Mouse (Mus musculus): ENCODE results near the gene Rnf169. TPM values are rescaled to one million over a fixed set of nuclear protein-coding genes. Genes with fewer than 3 reads are reported as not detected.

The Rnf169 gene
- polyA plus RNA-seq (2016; fragmentation: Nextera tagmentation; extraction: Ambion mirVana): 7.2 TPM in 2 replicates

DNA sequence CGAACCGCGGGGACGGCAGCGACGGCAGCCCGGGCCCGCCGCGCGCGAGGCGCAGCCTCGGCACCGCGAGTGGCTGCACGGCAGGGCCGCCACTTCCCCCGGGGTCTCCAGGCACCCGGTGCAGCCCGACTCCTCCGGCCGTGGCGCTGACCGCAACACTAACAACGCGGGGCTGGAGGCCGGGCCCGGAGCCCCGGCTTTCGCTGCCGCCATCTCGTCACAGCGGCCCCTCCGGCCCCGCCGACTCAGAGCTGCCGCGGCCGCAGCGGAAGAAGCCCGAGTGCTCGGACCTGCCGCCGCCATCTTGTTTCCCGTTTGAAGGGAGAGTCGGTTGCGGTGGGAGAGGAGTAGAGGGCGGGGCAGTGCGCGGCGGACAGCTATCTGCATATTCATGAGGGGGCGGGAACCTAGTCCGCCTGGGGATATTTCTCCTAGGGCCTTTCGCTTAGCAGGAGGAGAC is at the start of gene Rnf169:
Gene Rnf169 (minus strand): TSS at position 317 of the 460 bp plus-strand sequence.
- Histone ChIP-seq H3K4me3 (peak within 1 kb of the TSS; percentile 97), H3K27me3 (replicated peaks) (no peaks in the 10 kb centered on the region), H3K36me3 (no peaks in the 10 kb centered on the region), H3K9me3 (no peaks in the 10 kb centered on the region; the same call in 1 of the 2 replicates), H3K27ac (peak within 1 kb of the TSS; percentile 94), H3K4me1 (peaks cover 14% of the 10 kb centered on the region), H3K4me2 (replicated peaks) (peak within 1 kb of the TSS; percentile 74), H3K9ac (peak within 1 kb of the TSS; percentile 98)
- ATAC-seq (ENCODE audit: low FRiP score, low read depth): peak; percentile 94
- WGBS: 1% methylated on average over 54 of the region's 55 CpGs

DNA sequence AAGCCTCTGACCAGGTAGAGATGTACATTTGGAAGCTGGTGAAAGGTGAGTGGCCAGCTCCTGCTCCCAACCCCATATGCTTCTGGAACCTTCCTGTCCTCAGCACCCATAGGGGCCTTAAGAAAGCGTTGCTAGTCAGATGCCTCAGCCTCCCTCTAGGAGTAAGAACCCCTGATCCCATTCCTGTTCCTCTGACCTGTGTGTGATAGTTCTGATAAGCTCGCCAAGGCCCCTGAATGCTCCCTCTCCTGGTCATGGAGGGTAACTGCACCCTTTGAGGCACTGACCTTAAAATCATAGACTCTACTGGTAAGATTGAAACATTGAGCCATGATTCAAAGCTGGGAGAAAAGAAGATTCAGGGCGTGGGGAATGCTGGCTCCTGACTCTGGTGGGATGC is 49.1 kb upstream of the Rnf169 start:
- 42% methylated on average over 3 of the region's 3 CpGs for WGBS
- ATAC-seq (ENCODE audit: low FRiP score, low read depth): no peak
- Histone ChIP-seq H3K36me3 (no peaks in the 10 kb centered on the region), H3K9me3 (no peaks in the 10 kb centered on the region), H3K4me1 (no peaks in the 10 kb centered on the region), H3K27ac (no peak overlapping the region), H3K27me3 (replicated peaks) (no peaks in the 10 kb centered on the region), H3K9ac (no peak overlapping the region), H3K4me3 (no peak overlapping the region), H3K4me2 (replicated peaks) (no peak overlapping the region)

DNA sequence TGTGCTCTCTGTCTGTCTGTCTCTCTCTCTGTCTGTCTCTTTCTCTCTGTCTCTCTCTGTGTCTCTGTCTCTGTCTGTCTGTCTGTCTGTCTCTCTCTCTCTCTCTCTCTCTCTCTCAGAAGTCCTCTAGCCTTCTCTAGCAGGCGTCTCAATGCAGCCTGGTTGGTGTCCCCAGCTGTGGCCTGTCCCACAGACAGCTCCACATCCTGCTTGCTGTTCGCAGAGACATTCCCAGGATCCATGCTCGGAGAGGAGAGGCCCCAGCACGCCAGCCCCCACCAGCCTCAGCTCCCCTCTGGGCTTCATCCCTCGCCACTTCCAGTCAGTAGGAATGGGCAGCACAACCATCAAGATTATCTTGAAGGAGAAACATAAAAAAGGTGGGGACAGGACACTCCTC is 47.1 kb upstream of the Rnf169 start:
- H3K4me2 ChIP-seq (replicated peaks): no peak overlapping the region

DNA sequence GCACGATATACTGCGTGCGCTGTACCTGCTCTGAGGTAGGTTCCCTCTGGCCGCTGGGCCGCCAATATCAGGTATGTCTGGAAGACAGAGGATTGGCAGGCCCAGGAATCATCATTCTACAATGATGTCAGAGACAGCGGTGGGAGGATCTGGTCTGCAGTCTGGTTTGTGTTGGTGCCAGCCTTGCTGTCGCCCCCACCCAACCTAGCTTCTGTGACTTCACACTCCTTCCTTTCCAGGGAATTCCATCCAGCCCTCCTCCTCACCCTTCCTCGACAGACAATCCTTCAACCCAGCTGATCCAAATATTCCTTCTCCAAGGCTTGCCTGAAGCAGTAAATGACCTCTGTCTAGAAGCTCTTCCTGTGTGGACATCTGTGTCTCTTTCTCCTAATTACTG is 36.8 kb upstream of the Rnf169 start:
- H3K36me3 ChIP-seq: no peaks in the 10 kb centered on the region
- H3K4me2 ChIP-seq (replicated peaks): no peak overlapping the region
- no peak overlapping the region for H3K9ac ChIP-seq
- H3K27me3 ChIP-seq (replicated peaks): no peaks in the 10 kb centered on the region
- H3K4me1 ChIP-seq: peaks cover 6% of the 10 kb centered on the region
- no peak overlapping the region for H3K27ac ChIP-seq
- 88% methylated on average over 8 of the region's 8 CpGs for WGBS
- no peak for ATAC-seq (ENCODE audit: low FRiP score, low read depth)
- H3K4me3 ChIP-seq: no peak overlapping the region
- H3K9me3 ChIP-seq: no peaks in the 10 kb centered on the region

More for the DNA sequence above, 47.1 kb upstream of the Rnf169 start:
- no peak overlapping the region for H3K9ac ChIP-seq
- no peak overlapping the region for H3K27ac ChIP-seq
- 72% methylated on average over 5 of the region's 5 CpGs for WGBS
- H3K4me1 ChIP-seq: no peaks in the 10 kb centered on the region
- no peak overlapping the region for H3K4me3 ChIP-seq
- ATAC-seq (ENCODE audit: low FRiP score, low read depth): no peak
- no peaks in the 10 kb centered on the region for H3K27me3 ChIP-seq (replicated peaks)
- no peaks in the 10 kb centered on the region for H3K9me3 ChIP-seq
- no peaks in the 10 kb centered on the region for H3K36me3 ChIP-seq

DNA sequence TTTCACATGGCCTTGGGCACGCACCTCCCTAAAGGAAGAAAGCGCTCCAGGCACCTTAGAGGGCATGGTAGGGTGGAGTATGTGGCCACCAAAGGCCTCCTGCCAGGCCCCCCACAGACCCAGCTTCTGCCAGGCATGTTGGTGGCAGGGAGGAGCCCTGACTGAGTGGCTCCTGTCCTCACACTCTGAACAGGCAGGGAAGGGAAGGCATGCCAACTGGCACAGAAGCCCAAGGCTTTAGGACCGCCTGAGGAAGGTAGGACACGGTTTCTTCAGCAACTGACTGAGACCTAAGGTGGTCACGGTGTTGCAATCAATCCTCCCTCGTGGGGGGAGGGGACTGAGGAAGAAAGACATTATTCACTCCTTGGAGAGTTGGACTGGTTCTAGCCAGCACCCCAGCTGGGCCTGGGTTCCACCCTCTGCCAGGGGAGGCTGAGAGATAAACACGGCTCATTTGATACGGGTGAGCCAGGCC is 33.9 kb upstream of the Rnf169 start:
- H3K27me3 ChIP-seq (replicated peaks): peaks cover 8% of the 10 kb centered on the region
- H3K4me2 ChIP-seq (replicated peaks): no peak overlapping the region
- H3K36me3 ChIP-seq: no peaks in the 10 kb centered on the region
- H3K9ac ChIP-seq: no peak overlapping the region
- peaks cover 6% of the 10 kb centered on the region for H3K4me1 ChIP-seq
- ATAC-seq (ENCODE audit: low FRiP score, low read depth): no peak
- WGBS: 64% methylated on average over 8 of the region's 8 CpGs
- no peak overlapping the region for H3K27ac ChIP-seq
- H3K9me3 ChIP-seq: no peaks in the 10 kb centered on the region
- H3K4me3 ChIP-seq: no peak overlapping the region

DNA sequence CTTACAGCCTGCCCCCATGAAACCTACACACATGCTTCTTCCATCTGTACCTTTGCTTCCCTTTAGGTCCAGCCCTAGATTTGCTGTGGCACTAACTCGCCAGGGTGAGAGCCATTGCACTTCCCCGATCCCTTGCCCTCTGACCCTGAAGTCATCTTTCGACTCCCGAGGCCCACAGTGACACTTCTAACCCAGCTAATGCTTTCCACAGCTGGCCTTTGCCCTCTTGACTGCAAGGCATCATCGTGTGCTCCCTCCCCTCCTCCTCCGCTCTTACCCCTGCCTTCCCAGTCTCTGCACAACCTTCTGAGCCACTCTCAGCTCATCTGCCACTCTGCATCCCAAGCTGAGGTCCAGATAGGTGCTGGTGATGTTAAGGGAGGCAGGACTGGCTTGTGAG is 32.3 kb upstream of the Rnf169 start:
- H3K4me3 ChIP-seq: no peak overlapping the region
- H3K9ac ChIP-seq: no peak overlapping the region
- no peak overlapping the region for H3K27ac ChIP-seq
- peaks cover 6% of the 10 kb centered on the region for H3K4me1 ChIP-seq
- no peak for ATAC-seq (ENCODE audit: low FRiP score, low read depth)
- H3K4me2 ChIP-seq (replicated peaks): no peak overlapping the region
- H3K9me3 ChIP-seq: no peaks in the 10 kb centered on the region
- peaks cover 25% of the 10 kb centered on the region for H3K27me3 ChIP-seq (replicated peaks)
- H3K36me3 ChIP-seq: no peaks in the 10 kb centered on the region
- WGBS: 24% methylated on average over 6 of the region's 6 CpGs

DNA sequence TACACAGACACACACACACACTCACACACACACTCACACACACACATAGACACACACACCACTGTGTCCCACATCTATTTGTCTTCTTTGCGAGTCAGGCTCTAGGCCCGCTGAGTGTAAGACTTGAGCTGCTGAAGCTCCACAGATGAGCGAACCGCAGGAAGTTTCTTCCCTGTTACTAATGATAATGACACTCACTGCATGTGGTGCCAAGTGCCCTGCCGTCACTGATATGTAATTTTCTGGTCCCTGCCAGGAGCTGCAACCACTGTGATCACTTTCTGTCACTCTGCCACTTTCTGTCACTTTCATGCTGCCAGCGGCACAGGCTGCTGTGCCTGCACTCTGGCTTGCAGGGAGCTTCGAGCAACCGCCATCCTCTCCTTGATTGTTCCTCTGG is 31.8 kb upstream of the Rnf169 start:
- Histone ChIP-seq H3K36me3 (no peaks in the 10 kb centered on the region), H3K9me3 (no peaks in the 10 kb centered on the region), H3K4me3 (no peak overlapping the region), H3K27me3 (replicated peaks) (peaks cover 29% of the 10 kb centered on the region), H3K9ac (no peak overlapping the region), H3K4me2 (replicated peaks) (no peak overlapping the region), H3K4me1 (peaks cover 6% of the 10 kb centered on the region), H3K27ac (no peak overlapping the region)
- whole genome bisulfite sequencing: 55% methylated on average over 8 of the region's 8 CpGs
- no peak for ATAC-seq (ENCODE audit: low FRiP score, low read depth)

DNA sequence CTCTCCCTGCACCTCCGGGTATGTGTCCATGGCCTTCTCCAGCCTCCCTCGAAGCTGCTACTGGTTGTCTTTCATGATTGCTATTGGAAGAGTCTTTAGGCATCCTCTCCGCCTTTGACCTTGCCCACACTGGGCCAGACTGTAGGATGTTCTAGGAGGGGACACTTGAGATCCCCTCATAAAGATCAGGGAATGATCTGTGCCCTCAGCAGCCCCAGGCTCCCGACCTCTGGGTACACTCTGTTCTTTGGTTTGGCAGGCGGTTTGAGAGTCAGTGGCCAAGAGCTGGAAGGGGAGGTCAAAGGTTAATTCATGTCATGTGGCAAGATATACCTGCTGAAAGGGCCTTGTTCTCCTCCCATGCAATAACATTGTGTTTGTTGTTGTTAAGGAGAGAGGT is 30.5 kb upstream of the Rnf169 start:
- Histone ChIP-seq H3K9me3 (no peaks in the 10 kb centered on the region), H3K27ac (no peak overlapping the region), H3K4me2 (replicated peaks) (no peak overlapping the region), H3K27me3 (replicated peaks) (peaks cover 43% of the 10 kb centered on the region), H3K4me1 (peaks cover 14% of the 10 kb centered on the region), H3K4me3 (no peak overlapping the region), H3K36me3 (no peaks in the 10 kb centered on the region), H3K9ac (no peak overlapping the region)
- no peak for ATAC-seq (ENCODE audit: low FRiP score, low read depth)
- WGBS: 56% methylated on average over 5 of the region's 5 CpGs

DNA sequence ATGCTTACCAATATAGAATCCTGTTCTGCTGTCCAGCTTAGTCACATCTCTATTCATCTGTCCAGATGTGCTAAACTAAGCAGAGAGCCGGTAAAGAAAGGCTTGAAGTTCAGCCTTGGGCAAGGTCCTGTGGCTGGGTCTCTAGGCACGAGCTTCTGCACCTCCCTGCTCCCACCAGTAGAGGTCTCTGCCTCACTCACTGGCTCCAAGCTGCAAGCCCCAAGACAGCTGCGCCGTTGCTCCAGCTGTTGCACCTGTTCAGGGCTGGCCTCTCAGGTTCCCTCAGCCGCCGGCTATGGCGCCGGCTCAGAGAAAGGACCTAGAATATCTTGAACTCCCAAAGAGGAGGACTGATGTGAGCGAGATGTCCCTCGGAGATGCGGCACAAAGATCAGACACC is 29.4 kb upstream of the Rnf169 start:
- H3K4me3 ChIP-seq: no peak overlapping the region
- peaks cover 15% of the 10 kb centered on the region for H3K4me1 ChIP-seq
- WGBS: 17% methylated on average over 11 of the region's 11 CpGs
- no peak overlapping the region; the same call in 1 of the 2 replicates for H3K4me2 ChIP-seq (replicated peaks)
- no peaks in the 10 kb centered on the region for H3K9me3 ChIP-seq
- 0 out of 2 replicates have a peak, but pooled peaks have one; percentile 12 for ATAC-seq (ENCODE audit: low FRiP score, low read depth)
- H3K36me3 ChIP-seq: no peaks in the 10 kb centered on the region
- H3K27ac ChIP-seq: no peak overlapping the region
- H3K27me3 ChIP-seq (replicated peaks): peaks cover 53% of the 10 kb centered on the region
- no peak overlapping the region for H3K9ac ChIP-seq

DNA sequence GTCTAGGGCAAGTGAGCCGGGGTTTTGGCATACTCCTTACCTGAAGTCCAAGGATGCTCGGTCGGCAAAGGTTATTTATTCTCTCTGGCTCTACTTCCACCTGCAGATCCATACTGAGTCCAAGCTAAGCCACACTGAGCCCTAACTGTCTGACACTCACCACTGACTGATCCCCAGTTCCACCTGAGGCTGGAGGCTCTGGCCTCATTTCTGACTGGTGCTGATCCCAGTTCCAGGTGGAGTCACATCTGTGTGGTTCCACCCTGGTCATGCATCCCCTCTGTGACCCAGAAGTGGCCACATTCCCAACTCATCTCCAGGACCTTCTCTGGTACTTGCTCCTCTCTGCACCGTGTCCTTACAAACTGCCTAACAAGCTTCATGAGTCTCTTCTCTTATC is 28.5 kb upstream of the Rnf169 start:
- Histone ChIP-seq H3K27ac (no peak overlapping the region), H3K4me1 (peaks cover 15% of the 10 kb centered on the region), H3K4me2 (replicated peaks) (no peak overlapping the region), H3K9me3 (no peaks in the 10 kb centered on the region), H3K27me3 (replicated peaks) (peaks cover 62% of the 10 kb centered on the region), H3K36me3 (no peaks in the 10 kb centered on the region), H3K4me3 (no peak overlapping the region), H3K9ac (no peak overlapping the region)
- 89% methylated on average over 4 of the region's 4 CpGs for WGBS
- no peak for ATAC-seq (ENCODE audit: low FRiP score, low read depth)

DNA sequence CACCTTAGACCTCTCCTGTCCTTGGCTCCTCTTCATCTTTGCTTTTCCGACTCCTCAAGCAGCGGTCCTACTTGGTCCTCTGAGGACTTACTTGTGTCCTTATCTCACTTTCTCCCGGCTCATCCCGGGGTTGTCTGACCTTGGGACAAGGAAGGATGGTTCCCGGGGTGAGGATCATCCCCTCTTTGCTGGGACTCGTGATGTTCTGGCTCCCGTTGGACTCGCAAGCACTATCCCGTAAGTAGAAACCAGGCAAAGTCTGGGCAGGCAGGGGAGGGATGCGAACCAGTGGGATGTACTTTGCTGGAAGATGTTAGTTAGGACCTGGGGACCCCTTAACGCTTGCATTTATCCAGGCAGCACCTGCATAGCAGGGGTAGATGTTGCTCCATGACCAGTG is 26.2 kb upstream of the Rnf169 start:
- Histone ChIP-seq H3K27ac (no peak overlapping the region), H3K36me3 (no peaks in the 10 kb centered on the region), H3K27me3 (replicated peaks) (peaks cover 62% of the 10 kb centered on the region), H3K4me3 (peak overlapping the region; percentile 44), H3K9ac (no peak overlapping the region), H3K9me3 (no peaks in the 10 kb centered on the region), H3K4me2 (replicated peaks) (peak overlapping the region; percentile 92), H3K4me1 (peaks cover 11% of the 10 kb centered on the region)
- no peak for ATAC-seq (ENCODE audit: low FRiP score, low read depth)
- 6% methylated on average over 11 of the region's 11 CpGs for WGBS

DNA sequence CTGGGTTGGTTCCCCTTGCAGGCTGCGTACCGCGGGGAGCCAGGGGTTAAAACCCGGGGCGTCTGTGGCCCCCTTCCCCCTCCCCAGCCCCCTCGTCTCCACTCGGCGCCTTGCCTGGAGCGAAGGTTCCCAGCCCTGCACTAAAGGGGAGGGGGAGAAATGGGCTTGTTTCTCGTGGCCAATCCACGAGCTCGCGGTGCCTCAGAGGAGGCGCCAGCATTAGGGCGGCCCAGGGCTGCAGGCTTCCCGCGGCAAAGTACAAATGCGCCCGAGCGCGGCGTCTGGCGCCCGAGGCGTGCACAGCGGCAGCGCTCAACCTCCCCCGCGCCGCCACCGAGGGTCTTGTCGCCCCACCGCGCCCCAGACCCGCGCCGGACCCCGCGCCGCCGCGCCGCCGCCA is 25.5 kb upstream of the Rnf169 start, which contains the start of gene Chrdl2:
Gene Chrdl2 (plus strand): TSS at position 383 of the 400 bp plus-strand sequence.
- WGBS: under 1% methylated on average over 40 of the region's 44 CpGs
- H3K4me1 ChIP-seq: peaks cover 11% of the 10 kb centered on the region
- peaks cover 62% of the 10 kb centered on the region for H3K27me3 ChIP-seq (replicated peaks)
- H3K4me2 ChIP-seq (replicated peaks): peak within 1 kb of the TSS; percentile 92
- H3K36me3 ChIP-seq: no peaks in the 10 kb centered on the region
- H3K27ac ChIP-seq: no peak within 1 kb of the TSS
- H3K9ac ChIP-seq: peak within 1 kb of the TSS; percentile 56
- peak; percentile 68 for ATAC-seq (ENCODE audit: low FRiP score, low read depth)
- no peaks in the 10 kb centered on the region for H3K9me3 ChIP-seq
- H3K4me3 ChIP-seq: peak within 1 kb of the TSS; percentile 44

DNA sequence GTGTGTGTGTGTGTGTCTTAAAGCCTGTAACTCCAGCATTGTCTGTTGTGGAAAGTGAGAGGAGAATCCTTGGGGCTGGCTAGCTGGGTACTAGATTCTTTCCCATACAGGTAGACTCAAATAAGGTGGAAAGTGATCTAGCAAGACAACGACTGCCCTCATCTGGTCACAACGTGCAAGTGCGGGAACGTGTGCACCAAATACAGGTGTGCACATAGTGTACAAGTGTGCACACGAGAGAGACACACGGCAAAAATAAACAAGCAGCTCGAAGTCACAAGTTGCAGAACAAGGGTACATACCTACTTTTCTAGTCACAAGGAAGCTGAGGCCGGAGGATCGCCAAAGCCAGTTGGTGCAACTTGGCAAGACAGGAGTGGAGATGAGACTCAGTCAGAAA is 23.5 kb upstream of the Rnf169 start:
- ATAC-seq (ENCODE audit: low FRiP score, low read depth): no peak
- Histone ChIP-seq H3K4me2 (replicated peaks) (no peak overlapping the region), H3K9me3 (no peaks in the 10 kb centered on the region), H3K27me3 (replicated peaks) (peaks cover 50% of the 10 kb centered on the region), H3K27ac (no peak overlapping the region), H3K4me3 (no peak overlapping the region), H3K36me3 (no peaks in the 10 kb centered on the region), H3K4me1 (peaks cover 11% of the 10 kb centered on the region), H3K9ac (no peak overlapping the region)
- 63% methylated on average over 9 of the region's 9 CpGs for WGBS

Measured in neural tube, embryonic 12.5 days (tissue).